Mouse (Mus musculus) CD4-positive, CD25-positive, alpha-beta regulatory T cell (primary cell): Measurements from ENCODE around the gene Sult1a1. TPM values are rescaled to one million over a fixed set of nuclear protein-coding genes. Genes with fewer than 3 reads are reported as not detected.

Experiments used
- polyA plus RNA-seq: library from polyadenylated mRNA; unstranded; fragments of 100-300 nt; shearing (Covaris generic); gene quantifications from one replicate; pipeline ENCODE4 v1.2.1, GENCODE M21; 2017

Gene Sult1a1
- polyA plus RNA-seq, result 0.96 TPM

DNA sequence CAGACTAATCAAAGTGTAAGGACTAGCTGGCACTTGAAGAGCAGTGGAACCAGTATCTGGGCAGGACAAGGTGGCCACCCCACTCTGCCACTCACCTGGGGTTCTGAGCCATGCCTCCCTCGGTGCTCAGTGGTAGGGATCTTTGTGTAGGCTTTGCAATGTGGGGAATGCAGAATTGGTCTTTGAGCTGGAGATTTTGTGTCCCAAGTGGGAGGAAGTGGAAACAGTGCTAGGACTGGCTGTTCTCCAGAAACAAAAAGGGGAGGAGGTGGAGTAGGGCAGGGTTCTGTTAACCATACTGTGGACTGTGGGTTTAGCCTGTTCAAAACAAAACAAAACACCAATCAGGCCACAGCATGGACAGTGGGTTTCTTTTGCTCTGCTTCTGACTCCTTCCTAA, at the start of gene Sult1a1:
Gene Sult1a1 (minus strand): TSS at position 226 of the 400 bp plus-strand sequence.

DNA sequence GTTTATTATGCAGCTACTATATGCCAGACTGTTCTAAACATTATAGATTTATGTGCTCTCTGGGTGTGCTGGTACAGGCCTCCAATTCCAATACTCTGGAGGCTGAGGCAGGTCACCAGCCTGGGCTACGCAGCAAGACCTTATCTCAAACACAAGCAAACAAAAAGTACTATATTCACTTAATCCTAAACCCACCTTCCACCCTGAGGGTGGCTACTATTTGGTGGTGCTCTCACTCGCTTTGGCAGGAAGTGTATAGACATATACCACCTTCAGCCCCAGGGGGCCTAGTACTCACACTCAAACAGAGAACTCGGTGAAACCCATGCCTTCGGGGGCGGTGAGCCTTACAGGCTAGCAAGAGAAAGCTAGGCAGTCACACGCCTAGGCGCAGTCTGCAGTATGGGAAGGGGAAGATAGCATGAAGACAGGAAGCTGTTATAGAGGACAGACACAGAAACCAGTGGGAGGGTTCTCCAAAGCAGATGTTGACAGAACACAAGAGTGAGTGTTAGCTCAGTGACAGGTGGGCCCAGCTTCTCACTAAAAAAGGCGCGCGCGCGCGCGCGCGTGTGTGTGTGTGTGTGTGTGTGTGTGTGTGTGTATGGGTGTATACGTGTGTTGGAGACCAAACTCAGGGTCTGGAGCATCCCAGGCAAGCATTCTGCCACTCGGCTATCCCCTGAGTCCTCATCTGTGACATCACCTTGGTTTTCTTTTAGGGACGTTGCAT, 31.4 kb upstream of the Sult1a1 start, which contains the start of gene Coro1a:
Gene Coro1a (minus strand): TSS at position 346 of the 733 bp plus-strand sequence.

DNA sequence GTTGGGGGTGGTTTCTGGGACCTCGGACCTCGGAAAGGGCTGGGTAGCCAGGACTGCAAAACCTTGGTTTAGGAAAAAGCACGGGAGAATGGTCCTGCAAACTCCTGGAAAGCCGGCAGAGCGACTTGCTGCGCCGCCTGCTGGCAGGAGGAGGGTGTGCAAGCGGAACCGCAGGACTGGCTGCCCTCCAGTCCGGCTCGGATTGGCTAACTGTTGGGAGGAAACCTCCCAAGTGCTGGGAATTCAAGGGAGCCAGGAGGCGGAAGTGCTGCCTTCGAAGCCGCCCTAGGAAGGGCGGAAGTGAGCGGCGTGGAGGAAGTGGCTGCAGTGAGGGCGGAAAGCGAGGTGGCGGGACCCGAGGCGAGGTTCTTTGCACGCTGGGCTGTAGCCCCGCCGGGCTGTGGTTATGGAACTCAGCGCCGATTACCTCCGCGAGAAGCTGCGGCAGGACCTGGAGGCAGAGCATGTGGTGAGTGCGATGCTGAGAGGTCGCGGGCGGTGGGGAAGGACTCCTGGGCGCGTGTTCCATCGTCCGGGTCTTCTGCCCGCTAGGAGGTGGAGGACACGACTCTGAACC, 19.5 kb upstream of the Sult1a1 start, which contains the start of gene Slx1b:
Gene Slx1b (minus strand): TSS at position 154 of the 577 bp plus-strand sequence.

DNA sequence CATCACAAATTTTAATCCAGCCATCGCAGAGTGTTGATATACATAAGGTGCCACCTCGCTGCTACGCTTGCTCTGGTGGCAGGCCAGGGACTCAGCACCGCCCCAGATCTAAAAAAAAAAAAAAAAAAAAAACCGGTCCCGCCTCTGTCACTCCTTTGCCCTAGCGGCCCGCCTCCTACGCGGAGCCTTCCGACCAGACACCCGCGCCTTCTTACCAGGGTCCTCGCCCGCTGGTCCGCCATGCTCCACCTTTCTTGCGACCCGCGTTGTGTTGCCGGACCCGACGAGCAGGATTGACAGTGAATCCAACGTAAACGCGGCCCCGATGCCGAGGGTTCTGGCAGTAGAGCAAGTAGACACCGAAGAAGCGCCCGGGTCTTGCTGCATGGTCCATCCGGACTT, 19.0 kb upstream of the Sult1a1 start, which contains the start of gene Bola2:
Gene Bola2 (plus strand): TSS at position 192 of the 402 bp plus-strand sequence.

DNA sequence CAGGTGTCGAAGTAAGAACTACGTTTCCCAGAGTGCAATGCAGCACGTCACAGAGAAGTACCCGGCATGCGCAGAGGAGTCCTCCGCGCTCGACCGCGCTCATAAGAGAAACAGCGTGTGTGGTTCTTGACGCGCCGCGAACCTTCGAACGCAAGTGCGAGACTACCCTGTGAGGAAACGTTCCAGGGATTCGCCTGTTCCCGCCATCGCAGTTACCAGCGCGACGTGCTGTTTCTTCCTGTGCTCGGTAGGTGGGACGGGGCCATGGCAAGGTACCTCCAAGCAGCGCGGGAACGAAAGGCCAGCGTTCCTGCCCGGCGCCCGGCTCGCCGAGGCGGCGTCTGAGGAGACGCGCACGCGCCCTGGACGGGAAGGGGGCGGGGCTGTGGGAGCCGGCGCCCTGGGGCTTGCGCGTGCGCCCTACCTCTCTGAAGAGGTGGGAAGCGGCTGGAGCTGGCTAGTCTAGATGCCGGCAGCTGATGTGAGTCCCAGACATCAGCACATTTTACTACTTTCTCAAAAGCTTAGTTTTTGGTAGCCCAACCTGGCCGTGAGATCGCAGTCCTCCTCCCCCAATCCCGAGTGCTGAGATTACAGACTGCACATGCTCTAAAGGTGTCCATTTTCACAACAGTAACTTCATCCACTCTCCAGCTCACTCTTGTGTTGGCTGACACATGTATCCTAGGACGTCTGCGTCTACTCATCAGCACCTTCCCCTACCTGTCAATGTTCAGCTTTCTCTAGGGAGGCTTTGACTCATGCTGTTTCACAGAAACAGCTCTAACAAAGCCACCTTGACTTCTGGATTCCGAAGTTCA, 26.8 kb downstream of the Sult1a1 start, which contains the start of gene Sgf29:
Gene Sgf29 (plus strand): TSS at position 79 of the 821 bp plus-strand sequence.

GRCm38 (mm10) chr7:126630824-126631518, 45.3 kb downstream of the Sult1a1 start, which contains the start of gene Nupr1:
TSS of gene Nupr1 (minus strand) at chr7:126630861.

Other genes starting within 250 kb of the Sult1a1 start
- gene Rabep2, start 247.7 kb downstream of the Sult1a1 start, polyA plus RNA-seq, result 59.4 TPM
- 0.31 TPM for gene Atp2a1, start 213.3 kb downstream of the Sult1a1 start, polyA plus RNA-seq
- 47.6 TPM for gene Sh2b1, start 201.0 kb downstream of the Sult1a1 start, polyA plus RNA-seq
- gene Tufm, start 189.1 kb downstream of the Sult1a1 start, polyA plus RNA-seq, result 110 TPM
- gene Atxn2l, start 173.0 kb downstream of the Sult1a1 start, polyA plus RNA-seq, result 111 TPM
- 186 TPM for gene Eif3c, start 110.0 kb downstream of the Sult1a1 start, polyA plus RNA-seq
- gene Apobr, start 91.5 kb downstream of the Sult1a1 start, polyA plus RNA-seq, result 2.1 TPM
- 94.3 TPM for gene Cln3, start 90.6 kb downstream of the Sult1a1 start, polyA plus RNA-seq
- gene Il27, start 81.5 kb downstream of the Sult1a1 start, polyA plus RNA-seq, result not detected
- gene Nupr1, start 45.6 kb downstream of the Sult1a1 start, polyA plus RNA-seq, result 0.34 TPM
- 101 TPM for gene Sgf29, start 27.1 kb downstream of the Sult1a1 start, polyA plus RNA-seq
- gene Bola2, start 19.0 kb upstream of the Sult1a1 start, polyA plus RNA-seq, result 118 TPM
- gene Slx1b, start 19.4 kb upstream of the Sult1a1 start, polyA plus RNA-seq, result 9.2 TPM
- 3,348 TPM for gene Coro1a, start 31.4 kb upstream of the Sult1a1 start, polyA plus RNA-seq
- gene Mapk3, start 83.2 kb upstream of the Sult1a1 start, polyA plus RNA-seq, result 35.2 TPM
- 1.7 TPM for gene Gdpd3, start 89.9 kb upstream of the Sult1a1 start, polyA plus RNA-seq
- gene Ypel3, start 100.5 kb upstream of the Sult1a1 start, polyA plus RNA-seq, result 606 TPM
- 4.3 TPM for gene Tbx6, start 105.1 kb upstream of the Sult1a1 start, polyA plus RNA-seq
- gene Ppp4c, start 116.1 kb upstream of the Sult1a1 start, polyA plus RNA-seq, result 417 TPM
- not detected for gene Fam57b, start 121.2 kb upstream of the Sult1a1 start, polyA plus RNA-seq
- not detected for gene 4930451I11Rik, start 155.2 kb upstream of the Sult1a1 start, polyA plus RNA-seq
- 0.14 TPM for gene Doc2a, start 171.0 kb upstream of the Sult1a1 start, polyA plus RNA-seq
- 7.3 TPM for gene Hirip3, start 185.5 kb upstream of the Sult1a1 start, polyA plus RNA-seq
- gene Ino80e, start 185.9 kb upstream of the Sult1a1 start, polyA plus RNA-seq, result 95.0 TPM
- gene Taok2, start 208.3 kb upstream of the Sult1a1 start, polyA plus RNA-seq, result 45.7 TPM
- 44.7 TPM for gene Tmem219, start 246.5 kb upstream of the Sult1a1 start, polyA plus RNA-seq